Mouse (Mus musculus) liver, embryonic 15.5 days (tissue): ENCODE measurements around the gene Ormdl2. TPM values are rescaled to one million over a fixed set of nuclear protein-coding genes. Genes with fewer than 3 reads are reported as not detected.

Source experiments
- ATAC-seq: fragments of 200-750 bp; cut with Nextera tagmentation; 2 replicates; pipeline ENCODE4 v1.8.0; 2017; ENCODE audit warnings: moderate number of reproducible peaks, mild to moderate bottlenecking, moderate library complexity; ENCODE audit not compliant: insufficient read depth
- H3K27ac ChIP-seq: fragments of 300-500 bp; sonication (generic); replicated peaks from 2 replicates; pipeline ENCODE4 v1.5.1; 2015; ENCODE audit warnings: mild to moderate bottlenecking, inconsistent platforms
- H3K27me3 ChIP-seq: fragments of 300-500 bp; sonication (generic); 2 replicates; pipeline ENCODE4 v1.6.1; 2015; ENCODE audit warnings: mild to moderate bottlenecking, inconsistent platforms
- H3K36me3 ChIP-seq: fragments of 300-500 bp; sonication (generic); replicated peaks from 2 replicates; pipeline ENCODE4 v1.6.1; 2015; ENCODE audit warnings: moderate library complexity, mild to moderate bottlenecking, inconsistent platforms
- H3K4me1 ChIP-seq: fragments of 300-500 bp; sonication (generic); replicated peaks from 2 replicates; pipeline ENCODE4 v1.6.1; 2015; ENCODE audit warnings: inconsistent platforms
- H3K4me2 ChIP-seq: fragments of 300-500 bp; sonication (generic); 2 replicates; pipeline ENCODE4 v1.6.1; 2015; ENCODE audit warnings: moderate library complexity, mild to moderate bottlenecking, inconsistent platforms
- H3K4me3 ChIP-seq: fragments of 300-500 bp; sonication (generic); replicated peaks from 2 replicates; pipeline ENCODE4 v1.5.1; 2015; ENCODE audit warnings: mild to moderate bottlenecking, inconsistent platforms
- H3K9ac ChIP-seq: fragments of 300-500 bp; sonication (generic); 2 replicates; pipeline ENCODE4 v1.6.1; 2015; ENCODE audit warnings: moderate library complexity, mild to moderate bottlenecking, inconsistent platforms
- H3K9me3 ChIP-seq: fragments of 300-500 bp; sonication (generic); replicated peaks from 2 replicates; pipeline ENCODE4 v1.6.1; 2016; ENCODE audit warnings: inconsistent platforms
- WGBS: fragments of 180-500 bp; shearing (Covaris S2); methylation state at CpG from one replicate; pipeline ENCODE4 v1.1.7; 2015; ENCODE audit warnings: mixed read lengths; ENCODE audit not compliant: insufficient replicate concordance; 5-methylcytosine and 5-hydroxymethylcytosine counted together
- polyA plus RNA-seq: library from polyadenylated mRNA; unstranded; fragments of >200 nt; fragmentation: Nextera tagmentation; extraction: Ambion mirVana; gene quantifications from 2 replicates; pipeline ENCODE4 v1.2.1, GENCODE M21; 2015

The Ormdl2 gene
- polyA plus RNA-seq = 73.9 and 75.5 TPM in 2 replicates

- under 1% methylated on average over 46 of the region's 46 CpGs for whole genome bisulfite sequencing
- peak within 1 kb of the TSS; percentile 91 for H3K4me3 ChIP-seq
- H3K9me3 ChIP-seq = no peaks in the 10 kb centered on the region
- peak; percentile 98 for ATAC-seq
- peak within 1 kb of the TSS; percentile 69 for H3K9ac ChIP-seq
- H3K27ac ChIP-seq = peak within 1 kb of the TSS; percentile 78
- H3K27me3 ChIP-seq = no peaks in the 10 kb centered on the region
- H3K4me1 ChIP-seq = peaks cover 31% of the 10 kb centered on the region
- peak within 1 kb of the TSS; percentile 80 for H3K4me2 ChIP-seq
- peaks cover 48% of the 10 kb centered on the region for H3K36me3 ChIP-seq
These were observed at the start of gene Ormdl2 for GRCm38 (mm10) chr10:128821358-128822056. Gene Ormdl2 (minus strand): TSS chr10:128821645.

- no peak overlapping the region for H3K27ac ChIP-seq
- no peak for ATAC-seq
These were observed 48.9 kb upstream of the Ormdl2 start for GRCm38 (mm10) chr10:128870341-128870740.

GRCm38 (mm10) chr10:128866518-128866917 lies 45.1 kb upstream of the Ormdl2 start:
- Histone ChIP-seq H3K4me3 (no peak overlapping the region), H3K36me3 (peaks cover 55% of the 10 kb centered on the region), H3K4me2 (no peak overlapping the region), H3K27me3 (no peaks in the 10 kb centered on the region), H3K4me1 (no peaks in the 10 kb centered on the region), H3K27ac (no peak overlapping the region), H3K9ac (no peak overlapping the region), H3K9me3 (no peaks in the 10 kb centered on the region)
- WGBS = 76% methylated on average over 1 of the region's 1 CpGs
- no peak for ATAC-seq

More at GRCm38 (mm10) chr10:128870341-128870740, 48.9 kb upstream of the Ormdl2 start:
- H3K4me3 ChIP-seq = no peak overlapping the region
- no peak overlapping the region for H3K4me2 ChIP-seq
- peaks cover 66% of the 10 kb centered on the region for H3K36me3 ChIP-seq
- no peaks in the 10 kb centered on the region for H3K4me1 ChIP-seq
- WGBS = 73% methylated on average over 3 of the region's 3 CpGs
- H3K9me3 ChIP-seq = no peaks in the 10 kb centered on the region
- H3K9ac ChIP-seq = no peak overlapping the region
- no peaks in the 10 kb centered on the region for H3K27me3 ChIP-seq

- Histone ChIP-seq H3K9me3 (no peaks in the 10 kb centered on the region), H3K9ac (no peak overlapping the region), H3K4me1 (no peaks in the 10 kb centered on the region), H3K4me3 (no peak overlapping the region), H3K36me3 (peaks cover 55% of the 10 kb centered on the region), H3K27ac (no peak overlapping the region), H3K4me2 (no peak overlapping the region), H3K27me3 (no peaks in the 10 kb centered on the region)
- no peak for ATAC-seq
- 75% methylated on average over 3 of the region's 3 CpGs for WGBS
These were observed 44.6 kb upstream of the Ormdl2 start for GRCm38 (mm10) chr10:128866042-128866441.

DNA sequence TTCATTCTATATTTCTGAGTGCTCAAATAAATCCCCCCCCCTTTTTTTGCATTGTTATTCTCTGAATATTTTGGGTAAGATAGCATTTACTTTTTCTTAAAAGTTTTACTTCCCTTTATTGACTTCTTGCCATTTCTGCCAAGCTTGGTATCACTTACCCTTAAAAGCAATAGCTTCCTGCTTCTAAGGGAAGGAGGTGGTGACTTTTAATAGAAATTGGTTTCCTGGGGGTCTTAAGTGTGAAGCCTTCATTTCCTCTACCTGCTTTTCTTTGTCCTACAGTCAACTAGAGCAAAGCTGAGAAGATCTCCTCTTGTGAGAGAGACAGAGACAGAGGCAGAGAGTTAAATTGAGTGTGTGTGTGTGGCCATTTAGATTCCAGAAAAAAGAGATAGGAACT lies 39.7 kb upstream of the Ormdl2 start:
- ATAC-seq = no peak

GRCm38 (mm10) chr10:128850339-128850738 lies 28.9 kb upstream of the Ormdl2 start:
- 49% methylated on average over 3 of the region's 3 CpGs for WGBS
- H3K4me1 ChIP-seq = 0 out of 2 replicates have a peak, but pooled peaks cover 8% of the 10 kb centered on the region
- peaks cover 62% of the 10 kb centered on the region for H3K36me3 ChIP-seq
- H3K9me3 ChIP-seq = no peaks in the 10 kb centered on the region
- no peak overlapping the region for H3K4me3 ChIP-seq
- no peak overlapping the region for H3K4me2 ChIP-seq
- H3K9ac ChIP-seq = no peak overlapping the region
- no peak for ATAC-seq
- H3K27me3 ChIP-seq = no peaks in the 10 kb centered on the region
- H3K27ac ChIP-seq = no peak overlapping the region

More for the DNA sequence above, 39.7 kb upstream of the Ormdl2 start:
- no peak overlapping the region for H3K4me3 ChIP-seq
- H3K9ac ChIP-seq = no peak overlapping the region
- no peaks in the 10 kb centered on the region for H3K27me3 ChIP-seq
- H3K27ac ChIP-seq = no peak overlapping the region
- H3K4me1 ChIP-seq = no peaks in the 10 kb centered on the region
- H3K4me2 ChIP-seq = no peak overlapping the region
- no peaks in the 10 kb centered on the region for H3K9me3 ChIP-seq
- H3K36me3 ChIP-seq = peaks cover 62% of the 10 kb centered on the region

- WGBS = 69% methylated on average over 2 of the region's 2 CpGs
- H3K27ac ChIP-seq = no peak overlapping the region
- no peaks in the 10 kb centered on the region for H3K27me3 ChIP-seq
- no peak overlapping the region for H3K9ac ChIP-seq
- H3K9me3 ChIP-seq = no peaks in the 10 kb centered on the region
- H3K4me1 ChIP-seq = 0 out of 2 replicates have a peak, but pooled peaks cover 8% of the 10 kb centered on the region
- no peak for ATAC-seq
- no peak overlapping the region for H3K4me2 ChIP-seq
- H3K36me3 ChIP-seq = peaks cover 66% of the 10 kb centered on the region
- H3K4me3 ChIP-seq = no peak overlapping the region
These were observed 27.0 kb upstream of the Ormdl2 start for GRCm38 (mm10) chr10:128848426-128848825.

GRCm38 (mm10) chr10:128846664-128847063 lies 25.2 kb upstream of the Ormdl2 start:
- H3K4me3 ChIP-seq = no peak overlapping the region
- H3K9me3 ChIP-seq = no peaks in the 10 kb centered on the region
- no peaks in the 10 kb centered on the region for H3K27me3 ChIP-seq
- H3K4me1 ChIP-seq = peaks cover 8% of the 10 kb centered on the region; the same call in 1 of the 2 replicates
- 66% methylated on average over 4 of the region's 4 CpGs for WGBS
- peaks cover 73% of the 10 kb centered on the region for H3K36me3 ChIP-seq
- no peak for ATAC-seq
- H3K4me2 ChIP-seq = no peak overlapping the region
- H3K9ac ChIP-seq = no peak overlapping the region
- no peak overlapping the region for H3K27ac ChIP-seq

DNA sequence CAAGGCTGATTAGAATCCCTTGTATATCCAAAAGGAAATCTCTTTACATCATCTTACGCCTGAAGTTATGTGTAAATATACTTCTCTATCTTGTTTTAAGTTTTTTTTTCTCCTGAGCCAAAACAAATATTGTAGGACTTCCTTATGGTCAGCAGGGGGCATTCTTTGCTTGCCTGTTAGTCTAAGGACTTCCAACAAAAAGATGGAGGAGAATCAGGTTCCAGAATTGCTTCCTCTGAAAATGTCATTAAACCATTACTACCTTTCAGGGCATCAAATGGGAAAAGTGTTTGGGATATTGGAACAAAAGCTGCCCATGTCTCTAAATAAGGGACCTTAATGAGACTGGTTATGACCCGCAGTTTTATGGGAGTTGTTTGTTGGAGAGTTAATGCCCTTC lies 24.1 kb upstream of the Ormdl2 start:
- 84% methylated on average over 2 of the region's 2 CpGs for WGBS
- Histone ChIP-seq H3K27me3 (no peaks in the 10 kb centered on the region), H3K36me3 (peaks cover 77% of the 10 kb centered on the region), H3K4me3 (no peak overlapping the region), H3K9me3 (no peaks in the 10 kb centered on the region), H3K4me1 (peaks cover 19% of the 10 kb centered on the region), H3K27ac (no peak overlapping the region), H3K4me2 (no peak overlapping the region), H3K9ac (no peak overlapping the region)
- ATAC-seq = no peak

DNA sequence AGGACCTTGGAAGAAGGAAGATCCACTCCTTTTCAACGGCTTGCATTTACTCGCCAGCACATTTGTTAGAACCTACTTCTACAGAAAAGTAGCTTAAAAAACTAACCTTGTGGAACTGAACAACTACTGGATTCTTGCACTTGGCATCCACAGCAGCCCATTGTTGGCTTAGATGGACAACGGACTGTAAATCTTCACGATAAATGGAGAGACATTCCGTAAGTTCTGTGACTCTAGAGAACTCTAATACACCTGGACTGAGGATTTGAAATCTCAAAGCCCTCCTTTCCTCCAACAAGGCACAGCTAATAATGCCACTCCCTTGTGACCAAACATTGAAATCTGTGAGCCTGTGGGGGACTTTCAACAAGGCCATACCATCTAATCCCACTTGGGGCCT lies 21.8 kb upstream of the Ormdl2 start:
- H3K9ac ChIP-seq = no peak overlapping the region
- no peak overlapping the region for H3K4me2 ChIP-seq
- H3K36me3 ChIP-seq = peaks cover 78% of the 10 kb centered on the region
- no peaks in the 10 kb centered on the region for H3K27me3 ChIP-seq
- H3K4me3 ChIP-seq = no peak overlapping the region
- no peaks in the 10 kb centered on the region for H3K9me3 ChIP-seq
- H3K4me1 ChIP-seq = peaks cover 39% of the 10 kb centered on the region
- ATAC-seq = no peak
- no peak overlapping the region for H3K27ac ChIP-seq
- 93% methylated on average over 5 of the region's 5 CpGs for WGBS

GRCm38 (mm10) chr10:128840612-128841011 lies 19.2 kb upstream of the Ormdl2 start:
- peak overlapping the region; percentile 54; the same call in 1 of the 2 replicates for H3K27ac ChIP-seq
- no peak overlapping the region for H3K9ac ChIP-seq
- peaks cover 32% of the 10 kb centered on the region for H3K4me1 ChIP-seq
- H3K9me3 ChIP-seq = no peaks in the 10 kb centered on the region
- no peak overlapping the region for H3K4me2 ChIP-seq
- H3K4me3 ChIP-seq = no peak overlapping the region
- H3K36me3 ChIP-seq = peaks cover 78% of the 10 kb centered on the region
- no peaks in the 10 kb centered on the region for H3K27me3 ChIP-seq
- peak; percentile 63 for ATAC-seq

DNA sequence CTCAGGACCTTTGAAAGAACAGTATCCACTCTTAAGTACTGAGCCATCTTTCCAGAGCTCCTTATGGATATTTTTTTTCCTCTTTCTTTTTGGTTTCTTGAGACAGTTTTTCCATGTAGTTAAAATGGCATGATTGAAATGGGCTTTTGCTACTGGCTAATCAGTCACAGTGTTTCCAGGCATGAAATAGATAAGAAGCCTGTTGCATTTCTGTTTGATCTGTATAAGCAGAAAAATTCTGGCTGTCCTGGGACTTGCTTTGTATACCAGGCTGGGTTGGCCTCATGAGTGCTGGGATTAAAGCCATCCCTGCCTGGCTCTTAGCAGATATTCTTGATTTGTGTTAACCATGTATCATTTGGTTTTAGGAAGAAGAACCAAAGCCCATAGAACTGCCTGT lies 18.0 kb upstream of the Ormdl2 start:
- Histone ChIP-seq H3K4me3 (no peak overlapping the region), H3K9ac (no peak overlapping the region), H3K4me2 (peak overlapping the region; percentile 21; the same call in 1 of the 2 replicates), H3K27ac (peak overlapping the region; percentile 41; the same call in 1 of the 2 replicates), H3K4me1 (peaks cover 31% of the 10 kb centered on the region), H3K9me3 (no peaks in the 10 kb centered on the region), H3K27me3 (no peaks in the 10 kb centered on the region), H3K36me3 (peaks cover 79% of the 10 kb centered on the region)
- ATAC-seq = peak; percentile 59
